Mouse (Mus musculus) ovary, adult 18-20 months (tissue): ENCODE results near the gene Traf2.
"Not testable (repeated sequence)": the region's sequence is repeated elsewhere in the genome, so short reads cannot be mapped to it uniquely, and the experiment has no call there.

Experiments
- DNase-seq: peaks from one replicate; pipeline ENCODE4 v3.0.0; 2022; ENCODE audit warnings: low spot score, mixed read lengths

The Traf2 gene

GRCm38 (mm10) chr2:25575432-25576027 is 28.8 kb upstream of the Traf2 start:
- no peak for DNase-seq

DNA sequence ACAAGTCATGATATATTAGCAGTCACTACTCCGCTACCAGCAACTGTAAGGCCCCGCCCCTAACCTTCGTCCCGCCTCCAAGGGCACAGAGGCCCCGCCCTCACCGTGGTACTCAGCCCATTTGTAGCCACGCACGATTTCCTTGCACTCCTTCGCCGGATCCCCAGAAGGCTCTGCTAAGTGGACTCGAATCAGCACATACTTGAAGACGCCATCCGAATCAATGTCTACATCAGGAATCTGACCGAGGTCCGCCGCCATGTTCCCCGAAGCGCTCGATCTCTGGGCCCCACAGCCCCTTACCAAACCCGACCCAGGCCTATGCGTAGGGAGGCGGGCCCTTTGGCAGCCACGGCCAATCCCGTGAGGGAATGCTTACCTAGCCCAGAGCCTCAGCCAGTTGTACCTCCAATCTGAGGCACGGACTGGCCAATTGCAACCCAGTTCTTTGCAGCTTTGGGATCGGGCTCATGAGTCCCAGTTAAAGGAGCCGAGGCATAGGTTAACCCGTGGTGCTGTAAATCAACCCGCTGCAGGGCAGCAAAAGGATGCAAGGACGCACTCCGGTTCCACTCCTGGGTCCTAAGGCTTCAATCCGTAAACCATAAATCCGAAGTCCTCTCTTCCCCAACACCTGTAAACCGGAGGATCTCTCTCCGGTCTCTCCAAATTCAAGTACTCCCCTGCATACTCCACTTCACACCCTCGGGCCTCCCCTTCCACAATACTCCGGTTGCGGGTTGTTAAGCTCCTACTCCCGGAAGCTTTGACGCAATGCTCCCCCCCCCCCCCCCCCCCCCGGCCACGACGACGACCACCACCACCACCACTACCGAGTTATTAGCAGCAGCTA is 28.1 kb upstream of the Traf2 start, which contains the start of the genes Mamdc4 and Phpt1:
Mamdc4 (minus strand) TSS at position 267 of the 853 bp plus-strand sequence.
Phpt1 (minus strand) TSS at position 646 of the 853 bp plus-strand sequence.
- peak; percentile 95 for DNase-seq

DNA sequence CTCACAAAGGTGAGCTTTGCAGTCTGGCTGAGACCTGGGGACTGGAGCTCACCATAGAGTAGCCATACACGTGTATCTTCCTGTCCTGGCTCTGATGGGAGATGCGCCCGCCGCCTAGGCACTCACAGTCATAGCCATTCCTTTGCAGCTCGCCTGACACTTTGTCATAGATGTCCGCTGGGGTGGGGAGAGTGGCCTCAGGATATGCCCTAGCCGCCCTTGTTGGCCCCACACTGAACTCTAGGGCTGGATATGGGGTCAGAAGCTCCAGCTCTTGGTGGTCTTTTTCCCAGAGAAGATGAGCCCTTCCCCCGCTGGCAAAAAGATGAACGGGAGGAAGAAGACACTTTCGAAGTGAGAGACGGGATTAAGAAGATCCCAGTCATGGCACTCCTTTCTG is 27.4 kb upstream of the Traf2 start:
- no peak for DNase-seq

- no peak for DNase-seq
These were observed 26.3 kb upstream of the Traf2 start for GRCm38 (mm10) chr2:25573068-25573467.

- DNase-seq, result no peak
These were observed 24.5 kb upstream of the Traf2 start for GRCm38 (mm10) chr2:25571221-25571620.

DNA sequence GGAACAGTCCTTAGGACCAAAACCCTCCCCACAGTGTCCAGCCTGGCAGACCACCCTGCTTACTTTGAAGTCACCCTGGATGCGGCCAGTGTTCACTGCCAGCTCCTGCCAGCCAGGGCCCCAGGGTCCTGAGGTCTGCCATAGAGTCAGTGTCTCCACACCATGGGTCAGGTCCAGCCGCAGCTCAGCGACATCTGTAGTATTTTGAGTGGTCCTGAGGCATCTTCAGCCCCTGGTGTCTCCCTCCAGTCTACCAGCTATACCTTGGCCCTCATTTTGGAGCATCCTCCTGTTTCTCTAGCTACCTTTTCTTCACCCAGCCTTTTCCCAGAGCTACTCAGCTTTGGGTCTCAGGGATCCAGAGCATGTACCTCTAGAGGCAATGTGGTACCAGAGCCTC is 22.6 kb upstream of the Traf2 start:
- no peak for DNase-seq

DNA sequence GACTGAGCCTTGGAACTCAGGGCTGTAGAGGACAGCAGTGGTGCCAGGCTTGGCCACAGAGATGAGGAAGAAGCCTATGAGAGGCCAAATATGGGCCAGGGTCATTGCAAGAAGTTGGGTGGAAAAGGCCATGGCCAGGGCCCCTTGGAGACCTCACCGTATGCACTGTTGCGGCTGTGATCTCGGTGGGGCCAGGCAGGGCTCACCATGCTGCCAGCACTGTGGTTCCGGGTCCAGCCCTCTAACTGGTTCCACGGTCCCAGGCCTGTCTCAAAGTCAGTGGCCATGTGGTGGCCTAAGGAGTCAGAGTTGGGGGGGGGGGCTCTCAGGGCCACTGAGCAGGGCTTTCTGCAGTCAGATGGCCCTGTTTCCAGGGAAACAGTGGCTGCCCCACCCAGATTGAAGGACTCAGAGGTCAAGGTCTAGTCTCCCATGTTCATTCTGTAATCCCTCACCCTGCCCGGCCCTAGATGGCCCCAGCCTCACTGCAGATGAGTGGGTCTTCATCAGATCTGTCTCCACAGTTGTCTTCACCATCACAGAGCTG is 21.8 kb upstream of the Traf2 start:
- DNase-seq, result no peak

- no peak for DNase-seq
These were observed 19.8 kb upstream of the Traf2 start for GRCm38 (mm10) chr2:25566558-25566957.

DNA sequence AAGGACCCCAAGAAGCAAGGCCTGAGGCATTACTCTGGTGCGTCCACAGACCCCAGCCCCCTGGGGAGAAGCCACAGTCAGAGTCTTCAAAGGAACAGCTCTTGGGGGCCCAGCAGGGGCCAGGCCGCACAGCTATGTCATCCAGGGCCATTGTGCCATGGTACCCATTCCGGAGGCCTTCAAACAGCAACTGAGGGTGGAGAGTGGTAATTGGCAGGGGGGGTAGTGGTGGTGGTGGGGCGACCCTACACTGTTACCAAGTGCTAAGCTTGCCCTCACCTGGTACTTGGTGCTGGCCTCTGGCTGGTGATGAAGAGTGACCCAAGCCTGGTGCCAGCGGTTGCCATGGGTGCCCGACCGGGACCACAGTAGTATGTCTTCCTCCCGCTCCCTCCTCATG is 19.0 kb upstream of the Traf2 start:
- no peak for DNase-seq

- no peak for DNase-seq
These were observed 15.2 kb upstream of the Traf2 start for GRCm38 (mm10) chr2:25561946-25562345.

GRCm38 (mm10) chr2:25560551-25560950 is 13.8 kb upstream of the Traf2 start:
- no peak for DNase-seq

- DNase-seq, result no peak
These were observed 12.0 kb upstream of the Traf2 start for GRCm38 (mm10) chr2:25558774-25559173.

- DNase-seq, result no peak
These were observed 11.2 kb upstream of the Traf2 start for GRCm38 (mm10) chr2:25557964-25558360.

GRCm38 (mm10) chr2:25557221-25557963 is 10.7 kb upstream of the Traf2 start, which contains the start of gene Edf1:
TSS of gene Edf1 (plus strand) at chr2:25557847.
- peak; percentile 92 for DNase-seq

GRCm38 (mm10) chr2:25556296-25556695 is 9.6 kb upstream of the Traf2 start:
- DNase-seq, result no peak

GRCm38 (mm10) chr2:25555479-25555878 is 8.7 kb upstream of the Traf2 start:
- DNase-seq, result not testable (repeated sequence)

DNA sequence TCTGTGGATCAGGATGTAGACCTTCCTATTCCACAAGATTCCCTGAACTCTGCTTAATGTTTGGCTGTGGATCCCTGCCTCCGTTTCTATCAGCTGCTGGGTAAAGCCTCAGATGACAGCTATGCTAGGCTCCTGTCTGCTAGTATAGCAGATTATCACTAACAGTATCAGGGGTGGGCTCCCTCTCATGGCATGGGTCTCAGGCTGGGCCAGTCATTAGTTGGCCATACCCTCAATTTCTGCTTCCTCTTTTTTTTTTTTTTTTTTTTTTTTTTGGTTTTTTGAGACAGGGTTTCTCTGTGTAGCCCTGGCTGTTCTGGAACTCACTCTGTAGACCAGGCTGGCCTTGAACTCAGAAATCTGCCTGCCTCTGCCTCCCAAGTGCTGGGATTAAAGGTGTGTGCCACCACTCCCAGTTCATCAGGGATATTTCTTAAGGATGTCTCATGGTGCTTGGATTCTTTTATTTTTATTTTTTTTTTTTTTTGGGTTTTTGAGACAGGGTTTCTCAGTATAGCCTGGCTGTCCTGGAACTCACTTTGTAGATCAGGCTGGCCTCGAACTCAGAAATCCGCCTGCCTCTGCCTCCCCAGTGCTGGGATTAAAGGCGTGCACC is 6.5 kb upstream of the Traf2 start:
- DNase-seq, result not testable (repeated sequence)

GRCm38 (mm10) chr2:25551186-25551585 is 4.4 kb upstream of the Traf2 start:
- no peak for DNase-seq

- DNase-seq, result no peak
These were observed 2.6 kb upstream of the Traf2 start for GRCm38 (mm10) chr2:25549021-25549991.

DNA sequence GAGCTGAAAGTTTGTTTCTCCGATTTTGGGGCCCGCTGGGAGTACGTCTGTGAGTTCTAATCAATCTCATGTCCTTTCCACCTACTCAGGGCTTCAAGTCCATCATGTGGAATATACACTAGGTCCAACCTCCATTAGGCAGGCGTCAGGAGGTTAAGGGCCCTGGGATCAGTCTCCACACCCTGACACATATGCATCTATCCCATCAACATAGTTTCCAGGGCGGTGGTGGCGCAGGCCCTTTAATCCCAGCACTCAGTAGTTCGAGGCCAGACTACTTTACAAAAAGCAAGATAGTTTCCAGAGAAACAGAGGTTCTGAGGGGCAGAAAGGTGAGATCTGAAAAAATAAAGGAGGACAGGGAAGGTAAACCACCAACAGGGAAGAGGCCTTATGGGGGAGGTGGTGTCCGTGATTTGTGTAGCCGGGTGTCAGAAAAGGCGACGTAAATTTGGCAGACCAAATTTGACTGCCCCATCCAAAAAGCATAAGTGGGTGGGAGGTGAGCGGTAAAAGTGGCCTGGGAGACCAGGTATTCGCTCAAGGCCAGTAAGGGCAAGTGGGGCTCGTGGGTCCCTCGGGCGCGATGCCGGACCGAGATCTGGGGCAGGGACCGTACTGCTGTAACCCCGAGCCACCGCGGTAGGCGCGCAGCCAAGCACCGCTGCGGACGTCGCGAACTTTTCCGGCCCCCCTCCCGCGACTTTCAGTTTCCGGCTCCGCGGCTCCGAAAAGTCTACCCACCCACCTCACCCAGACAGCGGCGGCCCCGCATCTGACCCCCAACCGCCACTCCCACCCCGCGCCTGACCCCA is 537 bp downstream of the Traf2 start:
- DNase-seq, result no peak
